Mouse (Mus musculus) left cerebral cortex, postnatal 14 days (tissue): Measurements from ENCODE around the gene Olfr479. TPM values are rescaled to one million over a fixed set of nuclear protein-coding genes. Genes with fewer than 3 reads are reported as not detected.
"Not testable (repeated sequence)": the region's sequence is repeated elsewhere in the genome, so short reads cannot be mapped to it uniquely, and the experiment has no call there.

Source experiments
- DNase-seq, 2 experiments: peaks; one replicate each; pipeline ENCODE4 v3.0.0; 2021 to 2022; ENCODE audit warnings: low spot score in 2 of 2, mixed read lengths in 1 of 2
- intact Hi-C: fragments of 180-260 bp; cut with DNase I; formaldehyde crosslinking; loops from one replicate; pipeline ENCODE4 v1.15.1; 2025
- long read RNA-seq, 2 experiments: library from polyadenylated mRNA; stranded (forward); transcript quantifications; one replicate each; pipeline ENCODE4 v2.0.0; 2021
- total RNA-seq, 2 experiments: library from RNA; stranded (reverse); gene quantifications; 2 replicates each; pipeline ENCODE4 v1.2.3; 2021

The Olfr479 gene
- total RNA-seq = not detected
- long read RNA-seq, experiment 1 = 0 reads
- long read RNA-seq, experiment 2 = 0 reads

- no peak for DNase-seq
- intact Hi-C loops = no loop called here
These were observed at the start of gene Olfr479 for GRCm38 (mm10) chr7:108050393-108050792. Gene Olfr479 (plus strand): TSS chr7:108050693.

- DNase-seq, intact Hi-C loops: not testable (repeated sequence)
These were observed 36.2 kb upstream of the Olfr479 start for GRCm38 (mm10) chr7:108014256-108014655.

- intact Hi-C loops = no loop called here
- no peak for DNase-seq
These were observed 16.6 kb upstream of the Olfr479 start, which contains the start of gene Olfr478 for GRCm38 (mm10) chr7:108033889-108034288. Gene Olfr478 (minus strand): TSS chr7:108033989.

- DNase-seq = no peak
- intact Hi-C loops = no loop called here
These were observed 16.8 kb downstream of the Olfr479 start, which contains the start of gene Olfr480 for GRCm38 (mm10) chr7:108067246-108067645. Gene Olfr480 (minus strand): TSS chr7:108067346.

GRCm38 (mm10) chr7:108079555-108079954, 29.1 kb downstream of the Olfr479 start, which contains the start of gene Olfr481:
Gene Olfr481 (plus strand): TSS chr7:108079855.
- DNase-seq = no peak
- intact Hi-C loops = no loop called here

GRCm38 (mm10) chr7:108097486-108097885, 47.0 kb downstream of the Olfr479 start, which contains the start of gene Olfr482:
Gene Olfr482 (minus strand): TSS chr7:108097586.
- intact Hi-C loops = no loop called here
- DNase-seq = no peak

GRCm38 (mm10) chr7:108100549-108100948, 50.1 kb downstream of the Olfr479 start, which contains the start of gene Olfr483:
Gene Olfr483 (plus strand): TSS chr7:108100849.
- intact Hi-C loops = no loop called here

More at GRCm38 (mm10) chr7:108100549-108100948, 50.1 kb downstream of the Olfr479 start, which contains the start of gene Olfr483:
- no peak for DNase-seq

Other genes starting within 250 kb of the Olfr479 start
- gene Ovch2, start 249.5 kb upstream of the Olfr479 start, total RNA-seq = not detected
- gene Olfr467, start 238.4 kb upstream of the Olfr479 start, total RNA-seq = not detected
- not detected for gene Olfr469, start 225.2 kb upstream of the Olfr479 start, total RNA-seq
- gene Olfr470, start 203.2 kb upstream of the Olfr479 start, total RNA-seq = not detected
- not detected for gene Olfr472, start 152.8 kb upstream of the Olfr479 start, total RNA-seq
- gene Olfr473, start 120.2 kb upstream of the Olfr479 start, total RNA-seq = not detected
- gene Olfr474, start 96.0 kb upstream of the Olfr479 start, total RNA-seq = not detected
- gene Olfr476, start 85.9 kb upstream of the Olfr479 start, total RNA-seq = not detected
- gene Olfr477, start 64.0 kb upstream of the Olfr479 start, total RNA-seq = not detected
- not detected for gene Olfr478, start 16.7 kb upstream of the Olfr479 start, total RNA-seq
- not detected for gene Olfr480, start 16.7 kb downstream of the Olfr479 start, total RNA-seq
- gene Olfr481, start 29.2 kb downstream of the Olfr479 start, total RNA-seq = not detected
- gene Olfr482, start 46.9 kb downstream of the Olfr479 start, total RNA-seq = 1 to 10 TPM; 2.0 to 2.3 TPM
- not detected for gene Olfr483, start 50.2 kb downstream of the Olfr479 start, total RNA-seq
- not detected for gene Olfr484, start 76.8 kb downstream of the Olfr479 start, total RNA-seq
- gene Olfr485, start 109.2 kb downstream of the Olfr479 start, total RNA-seq = not detected
- not detected for gene Olfr486, start 122.0 kb downstream of the Olfr479 start, total RNA-seq
- not detected for gene Olfr487, start 163.9 kb downstream of the Olfr479 start, total RNA-seq
- gene Olfr488, start 207.7 kb downstream of the Olfr479 start, total RNA-seq = not detected
- gene Olfr490, start 238.2 kb downstream of the Olfr479 start, total RNA-seq = not detected